In genomic region chr13:106998026-106998425, GRCm38 (mm10) we compare ENCODE assay signal across 16 mouse cellular contexts. TPM values are rescaled to one million over a fixed set of nuclear protein-coding genes. Genes with fewer than 3 reads are reported as not detected.
DNase-seq lines count a peak whose midpoint lies in the region; ATAC-seq and TF ChIP-seq lines count a peak whose summit lies in the region.
"Had no signal": no experiment of that assay in that cellular context is flagged by ENCODE, and none has a peak within 500 bp of the region (broad histone marks: within the 10 kb centered on the region; RNA-seq: fewer than 3 reads in every experiment).

No protein-coding gene starts in this region.

- 59% methylated on average over 2 of the region's 2 CpGs for WGBS in kidney, postnatal 0 days
- 74% methylated on average over 2 of the region's 2 CpGs for WGBS in liver, embryonic 12.5 days (ENCODE audit: insufficient replicate concordance)
- 86% methylated on average over 2 of the region's 2 CpGs for WGBS in stomach, embryonic 16.5 days
- 92% methylated on average over 2 of the region's 2 CpGs for WGBS in heart, embryonic 11.5 days (ENCODE audit: insufficient replicate concordance)

- DNase-seq in kidney, postnatal 0 days (ENCODE audit: low spot score): no peak
- no peak for DNase-seq in kidney, adult 9 months
- DNase-seq in cerebellum, adult 8-10 months: peak; percentile 25
- DNase-seq in left cerebral cortex, postnatal 25 days (ENCODE audit: low spot score in 2 of 2): no peak
- no peak for DNase-seq in gastrocnemius, postnatal 36 days
- DNase-seq: adrenal gland, postnatal 36 days; gastrocnemius, adult 2 months; kidney, postnatal 14 days; right cerebral cortex, postnatal 25 days; thymus, postnatal 4 days had no signal

- no peak overlapping the region for H3K4me2 ChIP-seq in kidney, postnatal 0 days (ENCODE audit: low read length)
- H3K4me2 ChIP-seq in liver, embryonic 12.5 days: peak overlapping the region; percentile 60
- H3K4me2 ChIP-seq in stomach, embryonic 16.5 days (ENCODE audit: low read depth, low read length): no peak overlapping the region
- no peak overlapping the region for H3K4me2 ChIP-seq in heart, embryonic 11.5 days
- H3K4me2 ChIP-seq: limb, embryonic 13.5 days had no signal

- no peak for ATAC-seq in kidney, postnatal 0 days (replicated peaks; ENCODE audit: low FRiP score, low read depth)
- ATAC-seq in liver, embryonic 12.5 days: no peak
- ATAC-seq in stomach, embryonic 16.5 days (ENCODE audit: insufficient read depth, low FRiP score): no peak
- no peak for ATAC-seq in heart, embryonic 11.5 days (replicated peaks; ENCODE audit: insufficient number of reproducible peaks, low FRiP score, low TSS enrichment)
- ATAC-seq: forebrain, embryonic 14.5 days had no signal

- peak overlapping the region; percentile 43; the same call in 1 of the 2 replicates for H3K27ac ChIP-seq in kidney, postnatal 0 days
- peak overlapping the region; percentile 94 for H3K27ac ChIP-seq in liver, embryonic 12.5 days
- peak overlapping the region; percentile 5; the same call in 1 of the 2 replicates for H3K27ac ChIP-seq in stomach, embryonic 16.5 days (ENCODE audit: low read length)
- H3K27ac ChIP-seq in heart, embryonic 11.5 days (ENCODE audit: low read depth, low read length): no peak overlapping the region
- H3K27ac ChIP-seq: gastrocnemius, adult 2 months; left cerebral cortex, adult 2 months; limb, embryonic 13.5 days had no signal

- intact Hi-C loops in left cerebral cortex, postnatal 25 days (cut with DNase I): no loop called here
- intact Hi-C loops in gastrocnemius, postnatal 36 days (cut with DNase I): no loop called here

- H3K9ac ChIP-seq in kidney, postnatal 0 days (ENCODE audit: low read depth, low read length): no peak overlapping the region
- peak overlapping the region; percentile 42 for H3K9ac ChIP-seq in liver, embryonic 12.5 days
- no peak overlapping the region for H3K9ac ChIP-seq in stomach, embryonic 16.5 days (ENCODE audit: low read length)
- no peak overlapping the region for H3K9ac ChIP-seq in heart, embryonic 11.5 days (ENCODE audit: low read depth, low read length)
- H3K9ac ChIP-seq: limb, embryonic 13.5 days had no signal

- H3K27me3 ChIP-seq in kidney, postnatal 0 days (ENCODE audit: insufficient read depth, low read length): no peaks in the 10 kb centered on the region
- H3K27me3 ChIP-seq in liver, embryonic 12.5 days (replicated peaks): no peaks in the 10 kb centered on the region
- H3K27me3 ChIP-seq in stomach, embryonic 16.5 days (ENCODE audit: control insufficient read depth, insufficient read depth, low read length): no peaks in the 10 kb centered on the region
- H3K27me3 ChIP-seq in heart, embryonic 11.5 days (ENCODE audit: control insufficient read depth, insufficient read depth, low read length): no peaks in the 10 kb centered on the region
- H3K27me3 ChIP-seq: limb, embryonic 13.5 days had no signal

- no peak for TF ChIP-seq CTCF in kidney, postnatal 0 days (IDR thresholded peaks at IDR 0.05; ENCODE audit: low read depth)

- no peaks in the 10 kb centered on the region for H3K36me3 ChIP-seq in kidney, postnatal 0 days (ENCODE audit: insufficient read depth, low read length)
- H3K36me3 ChIP-seq in liver, embryonic 12.5 days: peaks cover 23% of the 10 kb centered on the region
- H3K36me3 ChIP-seq in stomach, embryonic 16.5 days (ENCODE audit: control insufficient read depth, insufficient read depth, low read length): no peaks in the 10 kb centered on the region
- H3K36me3 ChIP-seq in heart, embryonic 11.5 days (ENCODE audit: control insufficient read depth, insufficient read depth, low read length): 0 out of 2 replicates have a peak, but pooled peaks cover under 1% of the 10 kb centered on the region

- no peaks in the 10 kb centered on the region for H3K4me1 ChIP-seq in kidney, postnatal 0 days (replicated peaks; ENCODE audit: insufficient read depth, low read length)
- H3K4me1 ChIP-seq in liver, embryonic 12.5 days: peaks cover 88% of the 10 kb centered on the region
- H3K4me1 ChIP-seq in stomach, embryonic 16.5 days (ENCODE audit: control insufficient read depth, insufficient read depth, low read length): no peaks in the 10 kb centered on the region
- H3K4me1 ChIP-seq in heart, embryonic 11.5 days (ENCODE audit: control insufficient read depth, insufficient read depth, low read length): peaks cover 24% of the 10 kb centered on the region
- H3K4me1 ChIP-seq: limb, embryonic 13.5 days had no signal

- H3K4me3 ChIP-seq in kidney, postnatal 0 days (replicated peaks; ENCODE audit: low read depth, low read length): no peak overlapping the region
- no peak overlapping the region for H3K4me3 ChIP-seq in liver, embryonic 12.5 days
- H3K4me3 ChIP-seq in stomach, embryonic 16.5 days (replicated peaks; ENCODE audit: low read length): no peak overlapping the region
- H3K4me3 ChIP-seq in heart, embryonic 11.5 days (ENCODE audit: low read depth, low read length): no peak overlapping the region
- H3K4me3 ChIP-seq: gastrocnemius, adult 2 months; left cerebral cortex, adult 2 months; limb, embryonic 13.5 days had no signal

- no peaks in the 10 kb centered on the region for H3K9me3 ChIP-seq in kidney, postnatal 0 days (replicated peaks; ENCODE audit: low read length)
- no peaks in the 10 kb centered on the region for H3K9me3 ChIP-seq in liver, embryonic 12.5 days (replicated peaks)
- H3K9me3 ChIP-seq in stomach, embryonic 16.5 days (replicated peaks; ENCODE audit: control insufficient read depth, low read length): no peaks in the 10 kb centered on the region
- no peaks in the 10 kb centered on the region for H3K9me3 ChIP-seq in heart, embryonic 11.5 days (replicated peaks; ENCODE audit: control insufficient read depth, low read length)
- H3K9me3 ChIP-seq: limb, embryonic 13.5 days had no signal

RNA-seq across cellular contexts. Expression of gene Kif2a, which starts 23.9 kb away (rescaled TPM):
- 17.9 and 25.8 TPM in 2 replicates for polyA plus RNA-seq in kidney, postnatal 0 days (2015; fragmentation: Nextera tagmentation; extraction: Ambion mirVana)
- polyA plus RNA-seq in liver, embryonic 12.5 days (2016; fragmentation: Nextera tagmentation; extraction: Ambion mirVana): 30.0 and 36.8 TPM in 2 replicates
- polyA plus RNA-seq in stomach, embryonic 16.5 days (2015; fragmentation: Nextera tagmentation; extraction: Ambion mirVana): 8.5 and 10.2 TPM in 2 replicates
- total RNA-seq in left cerebral cortex, postnatal 25 days (2021): 100 to 1,000 TPM in 1 of 2 experiments, 10 to 100 TPM in 1; 97.7 to 111 TPM
- polyA plus RNA-seq in heart, embryonic 11.5 days (2014; fragmentation: Nextera tagmentation; extraction: Ambion mirVana): 18.6 and 20.6 TPM in 2 replicates
- total RNA-seq in gastrocnemius, postnatal 36 days (2021): 10 to 100 TPM; 20.7 to 25.7 TPM

RNA-seq across cellular contexts. Expression of gene Dimt1, which starts 51.1 kb away (rescaled TPM):
- polyA plus RNA-seq in kidney, postnatal 0 days (2015; fragmentation: Nextera tagmentation; extraction: Ambion mirVana): 30.2 and 33.8 TPM in 2 replicates
- polyA plus RNA-seq in liver, embryonic 12.5 days (2016; fragmentation: Nextera tagmentation; extraction: Ambion mirVana): 33.4 and 33.6 TPM in 2 replicates
- 34.8 and 40.8 TPM in 2 replicates for polyA plus RNA-seq in stomach, embryonic 16.5 days (2015; fragmentation: Nextera tagmentation; extraction: Ambion mirVana)
- total RNA-seq in left cerebral cortex, postnatal 25 days (2021): 10 to 100 TPM; 23.3 to 23.4 TPM
- 37.6 and 41.1 TPM in 2 replicates for polyA plus RNA-seq in heart, embryonic 11.5 days (2014; fragmentation: Nextera tagmentation; extraction: Ambion mirVana)
- 1 to 10 TPM; 5.7 to 6.5 TPM for total RNA-seq in gastrocnemius, postnatal 36 days (2021)
